Mouse (Mus musculus) monocyte, adult 59 days (primary cell): ENCODE data around the gene Crbn. TPM values are rescaled to one million over a fixed set of nuclear protein-coding genes. Genes with fewer than 3 reads are reported as not detected.

Source experiments
- total RNA-seq, 2 experiments: library from RNA; stranded (reverse); gene quantifications; one replicate each; pipeline ENCODE4 v1.2.4; 2023

The Crbn gene
- total RNA-seq, result 10 to 100 TPM; 37.1 to 38.3 TPM

DNA sequence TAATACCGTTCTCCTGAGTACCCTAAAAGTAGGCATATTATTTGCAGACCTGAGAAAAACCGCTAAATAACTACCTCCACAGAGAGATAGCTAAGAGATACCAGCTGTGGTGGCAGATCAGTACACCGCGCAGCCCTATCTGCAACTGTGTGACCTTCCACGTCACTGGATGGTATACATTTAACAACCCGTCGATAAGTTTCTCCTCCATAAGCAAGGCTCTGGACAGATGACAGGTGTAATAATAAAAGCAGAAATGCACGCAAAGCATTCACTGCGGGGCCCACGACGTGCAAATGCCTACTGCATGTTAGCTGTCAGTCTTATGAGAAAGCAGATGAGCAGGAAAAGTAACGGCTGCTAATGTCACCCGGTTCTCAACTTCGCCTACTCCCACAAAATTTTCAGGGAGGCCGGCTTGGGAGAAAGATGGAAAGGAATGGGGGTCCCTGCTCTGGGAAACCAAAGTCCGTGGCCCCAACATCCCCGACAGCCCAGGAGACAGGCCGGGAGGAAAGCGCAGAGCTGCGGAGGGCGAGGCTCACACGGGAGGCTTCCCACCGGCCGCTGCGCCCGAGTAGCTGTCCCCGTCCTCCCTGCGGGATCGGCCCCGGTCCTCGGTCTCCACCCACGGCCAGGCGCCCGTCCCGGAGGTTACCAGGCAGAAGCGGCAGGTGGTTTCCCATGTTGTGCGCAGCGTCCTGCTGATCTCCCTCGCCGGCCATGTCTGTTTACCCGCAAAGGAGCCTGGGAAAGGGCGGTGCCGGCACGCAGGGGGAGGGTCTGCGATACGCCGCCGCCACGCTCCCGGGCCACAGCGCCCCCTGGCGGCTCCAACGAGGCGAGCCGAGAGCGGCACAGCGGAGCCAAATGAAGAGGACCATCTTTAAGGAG lies at the start of gene Crbn:
Gene Crbn, minus strand, starts transcription at position 745 of the 894 bp plus-strand sequence.

DNA sequence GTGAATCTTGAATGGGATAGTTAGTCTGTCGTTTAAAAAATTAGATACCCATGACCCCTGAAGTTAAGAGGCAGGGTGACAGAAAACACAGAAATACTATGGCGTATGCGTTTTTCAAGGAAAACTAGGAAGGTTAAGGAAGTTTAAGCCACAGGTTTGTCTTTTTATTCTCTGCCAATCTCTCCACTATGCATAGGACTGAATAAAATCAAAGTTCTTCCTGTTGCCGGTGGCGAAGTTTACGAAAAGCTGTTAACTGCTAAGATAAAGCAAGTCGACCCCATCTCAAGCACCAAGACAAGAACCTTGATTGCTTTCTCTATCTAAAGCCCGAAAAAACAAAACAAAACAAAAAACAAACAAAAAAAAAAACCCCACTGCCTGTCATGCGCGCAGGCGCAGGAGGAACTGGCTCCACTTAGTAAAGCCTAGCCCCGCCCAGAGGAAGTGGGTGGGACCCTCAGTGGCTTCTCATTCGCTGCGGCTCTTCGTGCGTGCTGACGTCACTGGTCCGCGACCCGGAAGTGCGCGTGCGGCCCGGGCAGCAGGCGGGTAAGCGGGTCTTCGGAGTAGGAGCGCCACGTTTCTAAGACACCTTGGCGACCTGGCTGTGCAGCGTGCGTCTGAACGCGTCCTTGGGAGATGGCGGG lies 31.1 kb downstream of the Crbn start, which contains the start of gene Trnt1:
Gene Trnt1, plus strand, starts transcription at position 481 of the 650 bp plus-strand sequence.

DNA sequence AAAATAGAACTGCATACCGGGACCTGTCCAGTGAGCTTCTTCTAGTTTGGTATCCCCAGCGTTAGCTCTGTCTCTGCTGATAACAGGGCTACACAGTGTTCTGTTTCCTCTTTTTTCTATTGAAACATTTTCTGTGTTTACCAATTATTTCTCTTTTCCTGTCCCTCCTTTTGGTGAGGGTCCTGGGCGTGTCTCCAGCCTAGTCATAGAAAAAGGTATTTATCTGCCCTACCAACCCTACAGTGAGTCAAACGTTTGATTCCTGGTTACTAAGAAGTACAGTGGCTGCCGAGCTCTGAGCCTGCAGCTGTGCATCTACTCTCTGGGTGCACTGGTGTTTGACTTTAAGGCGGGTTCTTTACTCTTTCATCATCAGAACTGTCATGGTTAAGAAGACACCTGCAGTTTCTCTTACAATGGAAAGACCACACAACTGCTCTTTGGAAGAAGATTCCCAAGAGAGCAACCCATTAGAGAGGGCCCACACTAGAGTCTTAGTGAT lies 50.9 kb downstream of the Crbn start, which contains the start of gene Il5ra:
Gene Il5ra, minus strand, starts transcription at position 151 of the 502 bp plus-strand sequence.

Other genes with a start within 250 kb of the Crbn start
- gene Il5ra, start 51.0 kb downstream of the Crbn start, total RNA-seq, result under 1 TPM in 1 of 2 experiments, not detected in 1; 0.27 TPM
- 10 to 100 TPM; 44.5 to 47.7 TPM for gene Trnt1, start 31.0 kb downstream of the Crbn start, total RNA-seq